Mouse (Mus musculus): ENCODE data around the gene Vmn1r217. TPM values are rescaled to one million over a fixed set of nuclear protein-coding genes. Genes with fewer than 3 reads are reported as not detected.

The Vmn1r217 gene
- total RNA-seq (2023) = not detected

GRCm38 (mm10) chr13:23118126-23118525 is at the start of gene Vmn1r217:
Gene Vmn1r217 (minus strand): TSS chr13:23118226.

GRCm38 (mm10) chr13:23159012-23159411 is 41.0 kb upstream of the Vmn1r217 start, which contains the start of gene Vmn1r219:
Gene Vmn1r219 (plus strand): TSS chr13:23159312.

GRCm38 (mm10) chr13:23133099-23133498 is 15.1 kb upstream of the Vmn1r217 start, which contains the start of gene Vmn1r218:
Gene Vmn1r218 (plus strand): TSS chr13:23133155.

GRCm38 (mm10) chr13:23067725-23068124 is 50.3 kb downstream of the Vmn1r217 start, which contains the start of gene Vmn1r215:
Gene Vmn1r215 (plus strand): TSS chr13:23068025.

Other genes starting within 250 kb of the Vmn1r217 start
- gene Vmn1r212, start 234.0 kb downstream of the Vmn1r217 start, total RNA-seq (2023) = not detected
- gene Vmn1r213, start 110.6 kb downstream of the Vmn1r217 start, total RNA-seq (2023) = not detected
- not detected for gene Vmn1r214, start 87.8 kb downstream of the Vmn1r217 start, total RNA-seq (2023)
- not detected for gene Vmn1r215, start 50.2 kb downstream of the Vmn1r217 start, total RNA-seq (2023)
- gene Vmn1r218, start 14.9 kb upstream of the Vmn1r217 start, total RNA-seq (2023) = not detected
- not detected for gene Vmn1r219, start 41.1 kb upstream of the Vmn1r217 start, total RNA-seq (2023)
- not detected for gene Vmn1r220, start 69.7 kb upstream of the Vmn1r217 start, total RNA-seq (2023)
- not detected for gene Vmn1r221, start 95.9 kb upstream of the Vmn1r217 start, total RNA-seq (2023)
- gene Vmn1r222, start 117.7 kb upstream of the Vmn1r217 start, total RNA-seq (2023) = not detected
- gene Vmn1r223, start 128.9 kb upstream of the Vmn1r217 start, total RNA-seq (2023) = not detected